Mouse (Mus musculus) forebrain, embryonic 11.5 days (tissue): Measurements from ENCODE around the gene Actl6a. TPM values are rescaled to one million over a fixed set of nuclear protein-coding genes. Genes with fewer than 3 reads are reported as not detected.
A peak's percentile ranks its signal among the peaks of the same experiment; 100 is the strongest.

Experiments used
- ATAC-seq: fragments of 200-750 bp; cut with Nextera tagmentation; replicated peaks from 2 replicates; pipeline ENCODE4 v1.8.0; 2017; ENCODE audit warnings: moderate TSS enrichment; ENCODE audit not compliant: low FRiP score
- DNase-seq: peaks from one replicate; pipeline ENCODE4 v3.0.0-alpha.2; 2017; ENCODE audit warnings: low spot score
- H3K27ac ChIP-seq: fragments of 300-500 bp; sonication (generic); 2 replicates; pipeline ENCODE4 v1.5.1; 2014; ENCODE audit warnings: low read depth, low read length
- H3K27me3 ChIP-seq: fragments of 300-500 bp; sonication (generic); 2 replicates; pipeline ENCODE4 v1.6.1; 2014; ENCODE audit warnings: mild to moderate bottlenecking, low read length, mixed read lengths; ENCODE audit not compliant: control insufficient read depth, insufficient read depth
- H3K36me3 ChIP-seq: fragments of 300-500 bp; sonication (generic); 2 replicates; pipeline ENCODE4 v1.6.1; 2014; ENCODE audit warnings: mild to moderate bottlenecking, low read length, moderate library complexity, mixed read lengths; ENCODE audit not compliant: control insufficient read depth, insufficient read depth
- H3K4me1 ChIP-seq: fragments of 300-500 bp; sonication (generic); replicated peaks from 2 replicates; pipeline ENCODE4 v1.6.1; 2014; ENCODE audit warnings: low read length, mixed read lengths; ENCODE audit not compliant: control insufficient read depth, insufficient read depth
- H3K4me2 ChIP-seq: fragments of 300-500 bp; sonication (generic); 2 replicates; pipeline ENCODE4 v1.6.1; 2014; ENCODE audit warnings: low read depth, mild to moderate bottlenecking, low read length, moderate library complexity, mixed read lengths; ENCODE audit not compliant: severe bottlenecking
- H3K4me3 ChIP-seq: fragments of 300-500 bp; sonication (generic); 2 replicates; pipeline ENCODE4 v1.5.1; 2014; ENCODE audit warnings: low read depth, low read length
- H3K9ac ChIP-seq: fragments of 300-500 bp; sonication (generic); 2 replicates; pipeline ENCODE4 v1.6.1; 2014; ENCODE audit warnings: low read length
- H3K9me3 ChIP-seq: fragments of 300-500 bp; sonication (generic); 2 replicates; pipeline ENCODE4 v1.6.1; 2016; ENCODE audit warnings: low read length, mixed read lengths; ENCODE audit not compliant: control insufficient read depth
- WGBS: fragments of 180-500 bp; shearing (Covaris S2); extraction: QIAGEN DNeasy Blood & Tissue Kit; methylation state at CpG from one replicate; pipeline ENCODE4 v1.1.7; 2014; 5-methylcytosine and 5-hydroxymethylcytosine counted together
- polyA plus RNA-seq: library from polyadenylated mRNA; unstranded; fragments of >200 nt; fragmentation: Nextera tagmentation; extraction: Ambion mirVana; gene quantifications from 2 replicates; pipeline ENCODE4 v1.2.1, GENCODE M21; 2014

Gene Actl6a
- polyA plus RNA-seq, 1 experiment from 2014 or later: 280 TPM

GRCm38 (mm10) chr3:32689567-32689999 lies 16.5 kb upstream of the Actl6a start:
- ATAC-seq (no peak), DNase-seq (no peak)
- no peaks in the 10 kb centered on the region for H3K36me3 ChIP-seq
- H3K4me1 ChIP-seq: no peaks in the 10 kb centered on the region
- H3K9ac ChIP-seq: no peak overlapping the region
- no peak overlapping the region for H3K4me2 ChIP-seq
- WGBS: 88% methylated on average over 9 of the region's 9 CpGs
- no peak overlapping the region for H3K4me3 ChIP-seq
- H3K27ac ChIP-seq: no peak overlapping the region
- H3K9me3 ChIP-seq: no peaks in the 10 kb centered on the region
- no peaks in the 10 kb centered on the region for H3K27me3 ChIP-seq

DNA sequence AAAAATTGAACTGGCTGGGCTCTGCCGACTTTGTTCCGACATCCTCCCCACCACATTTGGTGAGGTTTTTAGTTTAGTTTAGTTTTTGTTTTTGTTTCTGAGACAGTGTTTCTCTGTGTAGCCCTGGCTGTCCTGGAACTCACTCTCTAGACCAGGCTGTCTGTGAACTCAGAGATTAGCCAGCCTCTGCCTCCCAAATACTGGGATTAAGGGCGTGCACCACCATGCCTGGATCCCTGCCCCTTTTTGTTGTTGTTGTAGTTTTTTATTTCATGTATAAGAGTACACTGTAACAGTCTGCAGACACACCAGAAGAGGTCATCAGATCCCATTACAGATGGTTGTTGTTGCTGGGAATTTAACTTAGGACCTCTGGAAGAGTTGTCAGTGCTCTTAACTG lies 16.1 kb upstream of the Actl6a start:
- Histone ChIP-seq H3K9me3 (no peaks in the 10 kb centered on the region), H3K4me2 (no peak overlapping the region), H3K4me1 (no peaks in the 10 kb centered on the region), H3K27me3 (no peaks in the 10 kb centered on the region), H3K27ac (no peak overlapping the region), H3K36me3 (no peaks in the 10 kb centered on the region), H3K9ac (no peak overlapping the region), H3K4me3 (no peak overlapping the region)
- no peak for ATAC-seq
- 91% methylated on average over 3 of the region's 3 CpGs for WGBS
- DNase-seq: no peak

- WGBS: 63% methylated on average over 1 of the region's 1 CpGs
- DNase-seq (no peak), ATAC-seq (no peak)
- Histone ChIP-seq H3K27me3 (no peaks in the 10 kb centered on the region), H3K4me3 (no peak overlapping the region), H3K36me3 (no peaks in the 10 kb centered on the region), H3K4me1 (no peaks in the 10 kb centered on the region), H3K9ac (no peak overlapping the region), H3K9me3 (no peaks in the 10 kb centered on the region), H3K4me2 (no peak overlapping the region), H3K27ac (no peak overlapping the region)
These were observed 15.2 kb upstream of the Actl6a start for GRCm38 (mm10) chr3:32690901-32691300.

GRCm38 (mm10) chr3:32691841-32692240 lies 14.3 kb upstream of the Actl6a start:
- no peak for ATAC-seq
- H3K27me3 ChIP-seq: no peaks in the 10 kb centered on the region
- H3K4me2 ChIP-seq: no peak overlapping the region
- no peak for DNase-seq
- WGBS: 79% methylated on average over 5 of the region's 5 CpGs
- no peaks in the 10 kb centered on the region for H3K36me3 ChIP-seq
- H3K9ac ChIP-seq: no peak overlapping the region
- H3K4me1 ChIP-seq: no peaks in the 10 kb centered on the region
- no peaks in the 10 kb centered on the region for H3K9me3 ChIP-seq
- H3K27ac ChIP-seq: no peak overlapping the region
- H3K4me3 ChIP-seq: no peak overlapping the region

DNA sequence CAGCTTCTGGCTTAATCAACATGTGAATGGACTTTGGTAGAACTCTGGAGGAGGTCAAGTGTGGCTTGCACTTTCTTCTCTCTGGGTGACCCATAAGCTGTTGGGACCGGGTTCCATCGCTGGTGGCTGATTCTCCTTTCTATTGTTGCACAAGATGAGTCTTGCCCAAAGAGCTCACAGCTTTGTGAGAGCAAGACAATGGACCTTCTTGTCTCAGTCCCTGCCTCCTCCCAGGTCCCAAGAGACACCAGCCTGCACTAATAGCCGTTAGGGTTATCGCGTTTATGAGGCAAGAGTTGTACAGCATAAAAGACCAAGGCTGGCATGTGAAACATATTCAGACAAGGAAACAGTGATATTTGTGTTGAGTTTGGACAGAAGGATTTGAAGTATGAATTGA lies 11.9 kb upstream of the Actl6a start:
- no peaks in the 10 kb centered on the region for H3K4me1 ChIP-seq
- H3K9me3 ChIP-seq: no peaks in the 10 kb centered on the region
- H3K4me3 ChIP-seq: no peak overlapping the region
- H3K4me2 ChIP-seq: no peak overlapping the region
- H3K27me3 ChIP-seq: no peaks in the 10 kb centered on the region
- no peaks in the 10 kb centered on the region for H3K36me3 ChIP-seq
- no peak overlapping the region for H3K27ac ChIP-seq
- ATAC-seq (no peak), DNase-seq (no peak)
- H3K9ac ChIP-seq: no peak overlapping the region
- 46% methylated on average over 5 of the region's 5 CpGs for WGBS

DNA sequence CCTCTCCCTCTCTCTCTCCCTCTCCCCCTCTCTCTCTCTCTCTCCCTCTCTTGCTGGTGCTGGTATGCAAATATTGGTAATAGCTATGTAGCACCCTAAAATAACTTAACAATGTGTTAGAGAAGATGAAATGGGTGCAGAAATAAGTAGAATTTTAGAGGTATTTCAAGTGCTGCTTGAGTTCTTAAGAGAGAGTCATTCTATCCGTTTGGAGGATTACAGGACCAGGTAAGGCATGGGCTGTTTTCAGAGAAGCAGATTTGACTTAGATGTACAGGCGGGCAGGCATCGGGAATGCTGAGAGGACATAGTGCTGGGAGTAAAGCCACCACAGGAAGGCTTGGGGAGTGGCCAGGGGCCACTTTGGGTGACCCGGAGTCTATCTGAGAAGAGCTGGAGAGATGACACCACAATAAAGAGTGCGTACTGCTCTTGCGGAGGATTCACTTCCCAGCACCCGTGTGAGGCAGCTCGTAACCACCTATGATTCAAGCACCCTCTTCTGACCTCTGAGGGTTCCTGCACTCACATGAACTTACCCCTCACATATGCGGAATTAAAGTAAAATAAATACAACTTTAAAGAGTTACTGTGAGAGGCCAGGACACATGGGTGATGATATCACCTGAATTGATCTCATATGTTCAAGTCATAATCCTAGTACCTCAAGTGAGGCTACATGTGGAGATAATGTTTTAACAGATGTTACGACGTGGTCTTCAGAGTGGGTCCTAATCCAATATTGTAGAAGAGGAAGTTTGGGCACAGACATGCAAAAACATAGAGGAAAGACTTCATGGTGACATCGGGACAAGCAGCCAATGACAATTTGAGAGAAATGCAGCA lies 11.1 kb upstream of the Actl6a start:
- Histone ChIP-seq H3K4me3 (no peak overlapping the region), H3K9ac (no peak overlapping the region), H3K27me3 (no peaks in the 10 kb centered on the region), H3K9me3 (no peaks in the 10 kb centered on the region), H3K4me1 (no peaks in the 10 kb centered on the region), H3K36me3 (no peaks in the 10 kb centered on the region), H3K4me2 (no peak overlapping the region), H3K27ac (no peak overlapping the region)
- 81% methylated on average over 12 of the region's 12 CpGs for WGBS
- DNase-seq: no peak
- ATAC-seq: no peak

GRCm38 (mm10) chr3:32695583-32695980 lies 10.5 kb upstream of the Actl6a start:
- no peaks in the 10 kb centered on the region for H3K4me1 ChIP-seq
- ATAC-seq (no peak), DNase-seq (no peak)
- WGBS: 86% methylated on average over 4 of the region's 4 CpGs
- H3K27me3 ChIP-seq: no peaks in the 10 kb centered on the region
- no peaks in the 10 kb centered on the region for H3K9me3 ChIP-seq
- no peak overlapping the region for H3K9ac ChIP-seq
- no peak overlapping the region for H3K4me3 ChIP-seq
- H3K36me3 ChIP-seq: no peaks in the 10 kb centered on the region
- H3K27ac ChIP-seq: no peak overlapping the region
- no peak overlapping the region for H3K4me2 ChIP-seq

GRCm38 (mm10) chr3:32698228-32698863 lies 7.8 kb upstream of the Actl6a start:
- Histone ChIP-seq H3K36me3 (no peaks in the 10 kb centered on the region), H3K4me1 (no peaks in the 10 kb centered on the region), H3K27me3 (no peaks in the 10 kb centered on the region), H3K27ac (no peak overlapping the region), H3K4me3 (no peak overlapping the region), H3K9me3 (no peaks in the 10 kb centered on the region), H3K9ac (no peak overlapping the region), H3K4me2 (no peak overlapping the region)
- 38% methylated on average over 7 of the region's 7 CpGs for WGBS
- ATAC-seq (peak; percentile 53; the same call in 1 of the 2 replicates), DNase-seq (peak; percentile 91)
